Mouse (Mus musculus): ENCODE measurements around the gene Prss3.
"Not testable (repeated sequence)": the region's sequence is repeated elsewhere in the genome, so short reads cannot be mapped to it uniquely, and the experiment has no call there.

GRCm38 (mm10) chr6:41391640-41392039, 14.2 kb upstream of the Prss3 start:
- not testable (repeated sequence) for TF ChIP-seq POLR2A, CTCF (IDR thresholded peaks at IDR 0.05; ENCODE audit: extremely low read depth, insufficient read depth, low read length)
